Comparison of ENCODE assay signal across 9 mouse cellular contexts in the genomic region with DNA sequence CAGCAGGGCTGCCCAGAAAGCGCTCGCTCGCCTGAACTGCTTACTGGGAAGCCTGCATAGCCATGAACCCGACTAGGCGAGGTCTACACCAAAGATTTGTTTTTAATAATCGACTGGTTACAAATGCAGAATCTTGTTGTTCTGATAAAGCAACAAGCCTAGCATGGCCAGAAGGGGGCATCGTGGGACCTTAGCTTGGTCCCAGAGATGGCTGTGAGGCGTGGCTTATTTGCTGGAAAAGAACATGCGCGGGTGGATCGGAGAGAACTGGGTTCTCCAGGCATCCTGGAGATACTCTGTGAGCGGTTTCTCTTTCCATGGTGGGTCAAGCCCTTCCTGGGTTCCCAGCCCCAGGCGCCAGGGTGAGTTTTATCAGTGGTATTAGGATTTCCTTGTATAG. TPM values are rescaled to one million over a fixed set of nuclear protein-coding genes. Genes with fewer than 3 reads are reported as not detected.
DNase-seq lines count a peak whose midpoint lies in the region; ATAC-seq and TF ChIP-seq lines count a peak whose summit lies in the region.
"Had no signal": no experiment of that assay in that cellular context is flagged by ENCODE, and none has a peak within 500 bp of the region (broad histone marks: within the 10 kb centered on the region; RNA-seq: fewer than 3 reads in every experiment).

No protein-coding gene starts in this region.

- DNase-seq in kidney, adult 18-20 months, result peak; percentile 25
- DNase-seq in kidney, adult 11 months, result no peak
- DNase-seq in adrenal gland, postnatal 10 days, result peak; percentile 68
- DNase-seq in left cerebral cortex, postnatal 36 days (ENCODE audit: low spot score in 2 of 2), result peak; percentile 67 to 69
- DNase-seq in B cell, adult 2 months, result no peak

- H3K4me1 ChIP-seq in embryonic facial prominence, embryonic 13.5 days, result no peaks in the 10 kb centered on the region
- H3K4me1 ChIP-seq in hindbrain, embryonic 13.5 days (replicated peaks), result no peaks in the 10 kb centered on the region
- H3K4me1 ChIP-seq in olfactory bulb, adult 2 months (ENCODE audit: control insufficient read depth, insufficient read depth, low read length), result peaks cover 6% of the 10 kb centered on the region; the same call in 1 of the 2 replicates
- H3K4me1 ChIP-seq: lung, embryonic 15.5 days had no signal

- intact Hi-C loops in left cerebral cortex, postnatal 36 days (cut with DNase I), result no loop called here

- no peaks in the 10 kb centered on the region for H3K36me3 ChIP-seq in embryonic facial prominence, embryonic 13.5 days
- H3K36me3 ChIP-seq in hindbrain, embryonic 13.5 days, result no peaks in the 10 kb centered on the region
- H3K36me3 ChIP-seq: lung, embryonic 15.5 days had no signal

- no peak overlapping the region for H3K9ac ChIP-seq in embryonic facial prominence, embryonic 13.5 days
- H3K9ac ChIP-seq in hindbrain, embryonic 13.5 days, result 0 out of 2 replicates have a peak overlapping the region, but pooled peaks have one; percentile 1
- H3K9ac ChIP-seq: lung, embryonic 15.5 days had no signal

- TF ChIP-seq CTCF in olfactory bulb, adult 2 months (IDR thresholded peaks at IDR 0.05; ENCODE audit: insufficient read depth, low read depth, low read length), result peak; percentile 48

- peak overlapping the region; percentile 25; the same call in 1 of the 2 replicates for H3K4me2 ChIP-seq in embryonic facial prominence, embryonic 13.5 days
- no peak overlapping the region for H3K4me2 ChIP-seq in hindbrain, embryonic 13.5 days
- H3K4me2 ChIP-seq: lung, embryonic 15.5 days had no signal

- no peak for ATAC-seq in embryonic facial prominence, embryonic 13.5 days (ENCODE audit: insufficient number of reproducible peaks, insufficient read depth, low FRiP score, low TSS enrichment, low read depth)
- 0 out of 2 replicates have a peak, but pooled peaks have one; percentile 36 for ATAC-seq in hindbrain, embryonic 13.5 days (ENCODE audit: low FRiP score)

- no peak overlapping the region for H3K4me3 ChIP-seq in embryonic facial prominence, embryonic 13.5 days
- no peak overlapping the region for H3K4me3 ChIP-seq in hindbrain, embryonic 13.5 days
- no peak overlapping the region for H3K4me3 ChIP-seq in olfactory bulb, adult 2 months (ENCODE audit: insufficient read depth, low read depth, low read length)
- H3K4me3 ChIP-seq: lung, embryonic 15.5 days had no signal

- WGBS in embryonic facial prominence, embryonic 13.5 days, result 31% methylated on average over 13 of the region's 13 CpGs
- WGBS in hindbrain, embryonic 13.5 days, result 37% methylated on average over 13 of the region's 13 CpGs
- 16% methylated on average over 13 of the region's 13 CpGs for WGBS in olfactory bulb, adult 2 months

- TF ChIP-seq POLR2A in olfactory bulb, adult 2 months (IDR thresholded peaks at IDR 0.05; ENCODE audit: insufficient read depth, low read depth, low read length), result no peak

- H3K27me3 ChIP-seq in embryonic facial prominence, embryonic 13.5 days, result no peaks in the 10 kb centered on the region; the same call in 1 of the 2 replicates
- no peaks in the 10 kb centered on the region for H3K27me3 ChIP-seq in hindbrain, embryonic 13.5 days
- H3K27me3 ChIP-seq: lung, embryonic 15.5 days had no signal

- H3K9me3 ChIP-seq in embryonic facial prominence, embryonic 13.5 days, result no peaks in the 10 kb centered on the region
- H3K9me3 ChIP-seq in hindbrain, embryonic 13.5 days, result no peaks in the 10 kb centered on the region
- H3K9me3 ChIP-seq: lung, embryonic 15.5 days had no signal

- no peak overlapping the region for H3K27ac ChIP-seq in embryonic facial prominence, embryonic 13.5 days
- no peak overlapping the region for H3K27ac ChIP-seq in hindbrain, embryonic 13.5 days
- no peak overlapping the region for H3K27ac ChIP-seq in olfactory bulb, adult 2 months (ENCODE audit: insufficient read depth, low read depth, low read length)
- H3K27ac ChIP-seq: lung, embryonic 15.5 days had no signal

RNA-seq across cellular contexts. Expression of gene Mobp, which starts 35.0 kb away (rescaled TPM):
- total RNA-seq in adrenal gland, postnatal 10 days (2021), result under 1 TPM; 0.09 to 0.27 TPM
- polyA plus RNA-seq in embryonic facial prominence, embryonic 13.5 days (2015; fragmentation: Nextera tagmentation; extraction: Ambion mirVana), result not detected in 2 replicates
- not detected in 2 replicates for polyA plus RNA-seq in hindbrain, embryonic 13.5 days (2015; fragmentation: Nextera tagmentation; extraction: Ambion mirVana)
- total RNA-seq in left cerebral cortex, postnatal 36 days (2021), result 100 to 1,000 TPM; 355 to 475 TPM
- polyA plus RNA-seq in olfactory bulb, adult 2 months (2012; ENCODE audit: insufficient read depth, insufficient read length, low replicate concordance, missing spikeins), result 425 TPM in 1 of 2 replicates, not detected in the other
- polyA plus RNA-seq: lung, embryonic 15.5 days had no signal

RNA-seq across cellular contexts. Expression of gene Rpsa, which starts 57.0 kb away (rescaled TPM):
- 100 to 1,000 TPM; 879 to 949 TPM for total RNA-seq in adrenal gland, postnatal 10 days (2021)
- polyA plus RNA-seq in embryonic facial prominence, embryonic 13.5 days (2015; fragmentation: Nextera tagmentation; extraction: Ambion mirVana), result 1,482 and 1,560 TPM in 2 replicates
- 905 and 920 TPM in 2 replicates for polyA plus RNA-seq in hindbrain, embryonic 13.5 days (2015; fragmentation: Nextera tagmentation; extraction: Ambion mirVana)
- 100 to 1,000 TPM; 361 to 417 TPM for total RNA-seq in left cerebral cortex, postnatal 36 days (2021)
- polyA plus RNA-seq in olfactory bulb, adult 2 months (2012; ENCODE audit: insufficient read depth, insufficient read length, low replicate concordance, missing spikeins), result 1,091 TPM in 1 of 2 replicates, not detected in the other

Comparison
In these comparisons a context has a peak if more than half of its experiments do, and no peak if none do; other contexts are left out.
1. DNase-seq: peak in kidney, adult 18-20 months (single experiment), adrenal gland, postnatal 10 days (single experiment) and left cerebral cortex, postnatal 36 days (2 of 2); none in kidney, adult 11 months (single experiment) and B cell, adult 2 months (0 of 2).